Comparison of ENCODE assay signal across 9 mouse cellular contexts in genomic region chr9:110631651-110632275, GRCm38 (mm10). TPM values are rescaled to one million over a fixed set of nuclear protein-coding genes. Genes with fewer than 3 reads are reported as not detected.
A peak's percentile ranks its signal among the peaks of the same experiment; 100 is the strongest.
DNase-seq lines count a peak whose midpoint lies in the region; ATAC-seq and TF ChIP-seq lines count a peak whose summit lies in the region.
"Had no signal": no experiment of that assay in that cellular context is flagged by ENCODE, and none has a peak within 500 bp of the region (broad histone marks: within the 10 kb centered on the region; RNA-seq: fewer than 3 reads in every experiment).

No protein-coding gene starts in this region.

- 19% methylated on average over 30 of the region's 30 CpGs for WGBS in limb, embryonic 14.5 days

- H3K27me3 ChIP-seq in megakaryocyte, embryonic 14.5 days (replicated peaks), result no peaks in the 10 kb centered on the region
- peaks cover 15% of the 10 kb centered on the region for H3K27me3 ChIP-seq in limb, embryonic 14.5 days (ENCODE audit: control insufficient read depth, insufficient read depth, low read length)
- H3K27me3 ChIP-seq: liver, embryonic 13.5 days had no signal

- H3K4me3 ChIP-seq in megakaryocyte, embryonic 14.5 days (replicated peaks), result peak overlapping the region; percentile 33
- H3K4me3 ChIP-seq in limb, embryonic 14.5 days (replicated peaks; ENCODE audit: low read length), result peak overlapping the region; percentile 24
- H3K4me3 ChIP-seq: liver, embryonic 13.5 days had no signal

- no peak for TF ChIP-seq POLR2A in limb, embryonic 14.5 days (IDR thresholded peaks at IDR 0.05; ENCODE audit: borderline replicate concordance, extremely low read depth, insufficient read depth, insufficient read length)

- no peaks in the 10 kb centered on the region for H3K9me3 ChIP-seq in megakaryocyte, embryonic 14.5 days
- no peaks in the 10 kb centered on the region for H3K9me3 ChIP-seq in limb, embryonic 14.5 days (ENCODE audit: control insufficient read depth, low read length)
- H3K9me3 ChIP-seq: liver, embryonic 13.5 days had no signal

- peak; percentile 53 for DNase-seq in adrenal gland, postnatal 14 days
- no peak for DNase-seq in adrenal gland, adult 2 months
- DNase-seq in limb, embryonic 14.5 days (ENCODE audit: low spot score), result no peak
- no peak for DNase-seq in spleen, postnatal 4 days (ENCODE audit: low spot score in 2 of 2)
- no peak for DNase-seq in layer of hippocampus, adult 8-10 months (ENCODE audit: low spot score in 2 of 2)
- DNase-seq in adrenal gland, postnatal 10 days, result no peak

- peak overlapping the region; percentile 47 for H3K4me2 ChIP-seq in limb, embryonic 14.5 days (replicated peaks; ENCODE audit: low read depth, low read length, severe bottlenecking)
- H3K4me2 ChIP-seq: liver, embryonic 13.5 days had no signal

- peaks cover 100% of the 10 kb centered on the region for H3K36me3 ChIP-seq in megakaryocyte, embryonic 14.5 days (replicated peaks; ENCODE audit: low read length)
- H3K36me3 ChIP-seq in limb, embryonic 14.5 days (ENCODE audit: control insufficient read depth, insufficient read depth, low read length), result no peaks in the 10 kb centered on the region

- peaks cover 83% of the 10 kb centered on the region for H3K4me1 ChIP-seq in megakaryocyte, embryonic 14.5 days
- H3K4me1 ChIP-seq in limb, embryonic 14.5 days (ENCODE audit: control insufficient read depth, insufficient read depth, low read length), result 0 out of 2 replicates have a peak, but pooled peaks cover 5% of the 10 kb centered on the region
- H3K4me1 ChIP-seq: liver, embryonic 13.5 days had no signal

- H3K9ac ChIP-seq in limb, embryonic 14.5 days (ENCODE audit: low read depth, low read length, severe bottlenecking), result no peak overlapping the region
- H3K9ac ChIP-seq: liver, embryonic 13.5 days had no signal

- no peak for ATAC-seq in megakaryocyte, adult 5-6 weeks (ENCODE audit: poor library complexity, severe bottlenecking)
- no peak for ATAC-seq in limb, embryonic 14.5 days (ENCODE audit: low FRiP score, low read depth)

- H3K27ac ChIP-seq in limb, embryonic 14.5 days (replicated peaks; ENCODE audit: low read depth, low read length), result no peak overlapping the region
- H3K27ac ChIP-seq: liver, embryonic 13.5 days had no signal

RNA-seq across cellular contexts. Expression of gene Nradd, which starts 7.5 kb away (rescaled TPM):
- total RNA-seq in adrenal gland, postnatal 14 days (2021), result 8.4 and 10.5 TPM in 2 replicates
- 10 to 100 TPM; 12.0 to 14.5 TPM for total RNA-seq in adrenal gland, adult 2 months (2021)
- 27.6 and 30.2 TPM in 2 replicates for polyA plus RNA-seq in adrenal gland, adult 2 months (2012; rRNA removed)
- polyA plus RNA-seq in megakaryocyte, embryonic 14.5 days (2012; ENCODE audit: insufficient read depth, low replicate concordance), result 6.7 and 12.4 TPM in 2 replicates
- 4.6 and 5.2 TPM in 2 replicates for total RNA-seq in megakaryocyte, adult 5-6 weeks (2015)
- 2.0 and 3.5 TPM in 2 replicates for total RNA-seq in megakaryocyte, adult 5-6 weeks (2017)
- polyA plus RNA-seq in limb, embryonic 14.5 days (2012; rRNA removed), result 40.0 and 53.8 TPM in 2 replicates
- 28.1 and 30.4 TPM in 2 replicates for polyA plus RNA-seq in limb, embryonic 14.5 days (2014; fragmentation: Nextera tagmentation; extraction: Ambion mirVana)
- 1 to 10 TPM; 2.0 to 4.6 (median 3.0) TPM for total RNA-seq in layer of hippocampus, adult 8-10 months (2022)
- 1 to 10 TPM; 7.7 to 9.8 TPM for total RNA-seq in adrenal gland, postnatal 10 days (2021)

RNA-seq across cellular contexts. Expression of gene Nbeal2, which starts 22.2 kb away (rescaled TPM):
- 9.1 and 15.4 TPM in 2 replicates for total RNA-seq in adrenal gland, postnatal 14 days (2021)
- total RNA-seq in adrenal gland, adult 2 months (2021), result 1 to 10 TPM; 5.5 to 7.1 TPM
- 22.5 and 30.8 TPM in 2 replicates for polyA plus RNA-seq in adrenal gland, adult 2 months (2012; rRNA removed)
- polyA plus RNA-seq in megakaryocyte, embryonic 14.5 days (2012; ENCODE audit: insufficient read depth, low replicate concordance), result 102 and 106 TPM in 2 replicates
- 42.1 and 52.5 TPM in 2 replicates for total RNA-seq in megakaryocyte, adult 5-6 weeks (2015)
- 29.1 and 35.9 TPM in 2 replicates for total RNA-seq in megakaryocyte, adult 5-6 weeks (2017)
- polyA plus RNA-seq in limb, embryonic 14.5 days (2012; rRNA removed), result 8.4 and 9.4 TPM in 2 replicates
- polyA plus RNA-seq in limb, embryonic 14.5 days (2014; fragmentation: Nextera tagmentation; extraction: Ambion mirVana), result 3.2 and 3.3 TPM in 2 replicates
- total RNA-seq in layer of hippocampus, adult 8-10 months (2022), result 10 to 100 TPM; 15.1 to 18.5 (median 18.1) TPM
- total RNA-seq in adrenal gland, postnatal 10 days (2021), result 10 to 100 TPM in 1 of 2 experiments, 1 to 10 TPM in 1; 8.2 to 12.0 TPM

RNA-seq across cellular contexts. Expression of gene Ccdc12, which starts 24.5 kb away (rescaled TPM):
- total RNA-seq in adrenal gland, postnatal 14 days (2021), result 60.4 and 79.3 TPM in 2 replicates
- total RNA-seq in adrenal gland, adult 2 months (2021), result 10 to 100 TPM; 51.6 to 71.6 TPM
- 38.4 and 45.5 TPM in 2 replicates for polyA plus RNA-seq in adrenal gland, adult 2 months (2012; rRNA removed)
- 77.7 and 537 TPM in 2 replicates for polyA plus RNA-seq in megakaryocyte, embryonic 14.5 days (2012; ENCODE audit: insufficient read depth, low replicate concordance)
- 204 and 210 TPM in 2 replicates for total RNA-seq in megakaryocyte, adult 5-6 weeks (2015)
- 165 and 180 TPM in 2 replicates for total RNA-seq in megakaryocyte, adult 5-6 weeks (2017)
- polyA plus RNA-seq in limb, embryonic 14.5 days (2012; rRNA removed), result 72.2 and 83.8 TPM in 2 replicates
- 102 and 123 TPM in 2 replicates for polyA plus RNA-seq in limb, embryonic 14.5 days (2014; fragmentation: Nextera tagmentation; extraction: Ambion mirVana)
- 10 to 100 TPM; 46.4 to 61.2 (median 57.8) TPM for total RNA-seq in layer of hippocampus, adult 8-10 months (2022)
- 10 to 100 TPM; 64.3 to 66.0 TPM for total RNA-seq in adrenal gland, postnatal 10 days (2021)
